Mouse (Mus musculus) midbrain, embryonic 14.5 days (tissue): Measurements from ENCODE around the gene Rimklb. TPM values are rescaled to one million over a fixed set of nuclear protein-coding genes. Genes with fewer than 3 reads are reported as not detected.

Source experiments
- ATAC-seq: fragments of 200-750 bp; cut with Nextera tagmentation; 2 replicates; pipeline ENCODE4 v1.8.0; 2017; ENCODE audit warnings: moderate number of reproducible peaks, moderate library complexity; ENCODE audit not compliant: low FRiP score, low TSS enrichment
- DNase-seq: peaks from one replicate; pipeline ENCODE4 v3.0.0-alpha.2; 2015
- H3K27ac ChIP-seq: fragments of 300-500 bp; sonication (generic); replicated peaks from 2 replicates; pipeline ENCODE4 v1.5.1; 2014; ENCODE audit warnings: mild to moderate bottlenecking, low read depth, low read length, moderate library complexity
- H3K27me3 ChIP-seq: fragments of 300-500 bp; sonication (generic); 2 replicates; pipeline ENCODE4 v1.6.1; 2014; ENCODE audit warnings: low read length, control low read depth, mixed read lengths; ENCODE audit not compliant: control insufficient read depth, insufficient read depth
- H3K36me3 ChIP-seq: fragments of 300-500 bp; sonication (generic); 2 replicates; pipeline ENCODE4 v1.6.1; 2014; ENCODE audit warnings: low read length, control low read depth; ENCODE audit not compliant: control insufficient read depth, insufficient read depth
- H3K4me1 ChIP-seq: fragments of 300-500 bp; sonication (generic); 2 replicates; pipeline ENCODE4 v1.6.1; 2014; ENCODE audit warnings: mild to moderate bottlenecking, antibody characterized with exemption, low read length, control low read depth; ENCODE audit not compliant: control insufficient read depth, insufficient read depth
- H3K4me2 ChIP-seq: fragments of 300-500 bp; sonication (generic); 2 replicates; pipeline ENCODE4 v1.6.1; 2014; ENCODE audit warnings: mild to moderate bottlenecking, low read length, moderate library complexity
- H3K4me3 ChIP-seq: fragments of 300-500 bp; sonication (generic); replicated peaks from 2 replicates; pipeline ENCODE4 v1.5.1; 2014; ENCODE audit warnings: low read depth, low read length
- H3K9ac ChIP-seq: fragments of 300-500 bp; sonication (generic); replicated peaks from 2 replicates; pipeline ENCODE4 v1.6.1; 2014; ENCODE audit warnings: mild to moderate bottlenecking, low read length, moderate library complexity
- H3K9me3 ChIP-seq: fragments of 300-500 bp; sonication (generic); 2 replicates; pipeline ENCODE4 v1.6.1; 2016; ENCODE audit warnings: low read length, control low read depth, mixed read lengths; ENCODE audit not compliant: control insufficient read depth
- WGBS: fragments of 180-500 bp; shearing (Covaris S2); extraction: QIAGEN DNeasy Blood & Tissue Kit; methylation state at CpG from one replicate; pipeline ENCODE4 v1.1.7; 2014; 5-methylcytosine and 5-hydroxymethylcytosine counted together
- polyA plus RNA-seq: library from polyadenylated mRNA; unstranded; fragments of >200 nt; fragmentation: Nextera tagmentation; extraction: Ambion mirVana; gene quantifications from 2 replicates; pipeline ENCODE4 v1.2.1, GENCODE M21; 2014

Rimklb gene
- polyA plus RNA-seq, 1 experiment from 2014 or later, result 133 TPM

DNA sequence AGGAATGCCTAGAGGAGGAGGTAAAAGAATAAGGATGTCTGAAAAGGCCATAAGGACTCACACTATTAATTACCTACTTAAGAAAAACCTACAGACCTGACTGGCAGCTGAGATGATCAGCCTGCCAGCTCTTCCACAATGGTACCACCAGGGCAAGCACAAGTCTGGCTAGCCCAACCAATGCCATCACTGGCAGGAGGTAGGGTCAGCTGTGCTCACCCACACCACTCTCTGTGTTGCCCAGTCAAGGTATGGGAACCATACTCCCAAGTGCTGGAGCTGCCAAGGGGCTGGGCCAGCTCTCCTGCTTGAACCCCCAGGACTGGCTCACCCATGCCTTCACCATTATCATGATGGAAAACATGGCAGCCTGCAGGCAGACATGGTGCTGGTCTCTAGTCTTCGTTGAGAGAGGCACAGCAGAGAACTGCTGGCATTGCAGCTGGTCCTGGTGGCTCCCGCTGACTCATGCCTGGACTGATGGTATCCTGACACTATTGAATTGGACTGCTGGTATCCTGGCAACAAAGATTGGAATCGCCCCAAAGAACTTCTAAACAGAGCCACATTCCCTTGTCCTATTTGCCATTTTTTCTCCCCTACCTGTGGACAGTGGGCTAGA is 32.4 kb downstream of the Rimklb start:
- H3K27ac ChIP-seq, result no peak overlapping the region
- H3K27me3 ChIP-seq, result no peaks in the 10 kb centered on the region
- DNase-seq, result peak; percentile 21
- no peak overlapping the region for H3K9ac ChIP-seq
- no peaks in the 10 kb centered on the region for H3K9me3 ChIP-seq
- H3K4me3 ChIP-seq, result no peak overlapping the region
- H3K4me1 ChIP-seq, result no peaks in the 10 kb centered on the region
- H3K4me2 ChIP-seq, result no peak overlapping the region
- peaks cover 79% of the 10 kb centered on the region for H3K36me3 ChIP-seq
- no peak for ATAC-seq
- WGBS, result 58% methylated on average over 3 of the region's 3 CpGs

DNA sequence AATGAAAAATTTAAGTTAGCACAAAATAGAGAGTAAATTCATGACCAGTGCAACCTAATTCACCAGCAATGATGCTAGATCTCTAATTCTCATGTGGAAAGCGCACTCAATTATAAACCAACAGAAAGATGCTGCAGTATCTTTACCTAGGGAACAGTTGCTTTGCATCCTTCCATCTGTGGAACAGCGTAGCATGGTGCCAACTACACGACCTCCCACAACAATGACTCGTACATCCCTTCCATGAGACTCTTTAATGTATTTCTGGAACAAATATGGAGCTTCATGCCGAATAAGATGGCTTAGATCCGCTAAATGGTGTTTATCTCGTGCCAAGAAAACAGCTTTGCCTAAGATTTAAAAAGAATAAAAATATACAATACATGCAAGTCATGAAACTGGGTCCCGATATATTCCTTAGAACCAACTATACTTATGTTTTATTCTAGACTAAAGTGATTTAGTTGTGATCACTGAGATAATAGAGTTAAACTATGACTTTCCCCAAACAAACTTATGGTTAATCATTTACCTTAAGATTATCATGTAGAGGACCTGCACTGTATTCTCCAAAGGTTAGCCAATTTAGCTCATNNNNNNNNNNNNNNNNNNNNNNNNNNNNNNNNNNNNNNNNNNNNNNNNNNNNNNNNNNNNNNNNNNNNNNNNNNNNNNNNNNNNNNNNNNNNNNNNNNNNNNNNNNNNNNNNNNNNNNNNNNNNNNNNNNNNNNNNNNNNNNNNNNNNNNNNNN is 39.4 kb downstream of the Rimklb start:
- no peaks in the 10 kb centered on the region for H3K4me1 ChIP-seq
- H3K4me3 ChIP-seq, result no peak overlapping the region
- no peaks in the 10 kb centered on the region for H3K27me3 ChIP-seq
- no peak overlapping the region for H3K4me2 ChIP-seq
- H3K9ac ChIP-seq, result no peak overlapping the region
- WGBS, result 96% methylated on average over 8 of the region's 8 CpGs
- H3K36me3 ChIP-seq, result peaks cover 86% of the 10 kb centered on the region
- H3K27ac ChIP-seq, result no peak overlapping the region
- no peak for ATAC-seq
- no peak for DNase-seq
- H3K9me3 ChIP-seq, result no peaks in the 10 kb centered on the region

DNA sequence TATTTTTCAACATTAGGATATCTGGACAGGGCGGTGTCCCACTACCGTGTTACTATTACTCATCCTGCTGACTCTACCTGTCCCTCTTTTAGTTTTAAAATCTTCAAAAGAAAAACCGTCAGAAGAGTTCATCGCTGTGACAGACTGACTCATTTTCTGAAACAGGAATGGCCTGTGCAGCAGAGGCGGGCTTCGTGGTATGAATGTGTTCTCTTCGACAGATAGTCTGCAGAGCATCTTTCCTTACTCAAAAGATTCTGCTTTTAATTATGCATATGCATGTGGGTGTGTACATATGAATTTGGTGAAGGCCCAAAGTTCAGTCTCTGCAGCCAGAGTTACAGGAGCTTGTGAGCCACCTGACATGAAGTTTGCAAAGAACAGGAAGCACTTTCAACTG is 50.7 kb downstream of the Rimklb start:
- ATAC-seq, result no peak
- no peak overlapping the region for H3K4me2 ChIP-seq
- WGBS, result 94% methylated on average over 7 of the region's 7 CpGs
- H3K36me3 ChIP-seq, result peaks cover 52% of the 10 kb centered on the region
- no peaks in the 10 kb centered on the region for H3K9me3 ChIP-seq
- H3K27me3 ChIP-seq, result no peaks in the 10 kb centered on the region
- no peak for DNase-seq
- no peak overlapping the region for H3K4me3 ChIP-seq
- no peak overlapping the region for H3K9ac ChIP-seq
- no peaks in the 10 kb centered on the region for H3K4me1 ChIP-seq
- H3K27ac ChIP-seq, result no peak overlapping the region

DNA sequence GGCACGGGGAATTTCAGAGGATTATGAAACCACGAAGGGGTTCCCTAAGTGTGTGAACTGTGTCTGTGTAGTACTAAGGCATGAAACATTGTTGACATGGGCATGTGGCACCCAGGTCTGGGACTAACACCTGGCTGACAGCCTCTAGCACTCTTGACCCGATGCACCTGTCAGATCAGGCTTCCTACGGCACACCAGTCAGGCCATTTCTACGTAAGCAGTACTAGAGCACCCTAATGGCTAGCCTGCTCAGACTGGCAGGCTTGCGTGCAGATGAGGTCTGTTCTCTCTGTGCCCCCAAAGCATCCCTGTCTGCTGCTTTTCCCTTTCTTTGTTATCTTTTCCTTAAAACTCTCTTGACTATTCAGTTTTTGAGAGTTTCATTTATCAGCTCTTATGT is 53.3 kb downstream of the Rimklb start:
- Histone ChIP-seq H3K9ac (no peak overlapping the region), H3K27me3 (no peaks in the 10 kb centered on the region), H3K36me3 (peaks cover 28% of the 10 kb centered on the region), H3K4me1 (no peaks in the 10 kb centered on the region), H3K4me2 (no peak overlapping the region), H3K27ac (no peak overlapping the region), H3K4me3 (no peak overlapping the region), H3K9me3 (no peaks in the 10 kb centered on the region)
- whole genome bisulfite sequencing, result 74% methylated on average over 6 of the region's 6 CpGs
- no peak for DNase-seq
- ATAC-seq, result no peak

DNA sequence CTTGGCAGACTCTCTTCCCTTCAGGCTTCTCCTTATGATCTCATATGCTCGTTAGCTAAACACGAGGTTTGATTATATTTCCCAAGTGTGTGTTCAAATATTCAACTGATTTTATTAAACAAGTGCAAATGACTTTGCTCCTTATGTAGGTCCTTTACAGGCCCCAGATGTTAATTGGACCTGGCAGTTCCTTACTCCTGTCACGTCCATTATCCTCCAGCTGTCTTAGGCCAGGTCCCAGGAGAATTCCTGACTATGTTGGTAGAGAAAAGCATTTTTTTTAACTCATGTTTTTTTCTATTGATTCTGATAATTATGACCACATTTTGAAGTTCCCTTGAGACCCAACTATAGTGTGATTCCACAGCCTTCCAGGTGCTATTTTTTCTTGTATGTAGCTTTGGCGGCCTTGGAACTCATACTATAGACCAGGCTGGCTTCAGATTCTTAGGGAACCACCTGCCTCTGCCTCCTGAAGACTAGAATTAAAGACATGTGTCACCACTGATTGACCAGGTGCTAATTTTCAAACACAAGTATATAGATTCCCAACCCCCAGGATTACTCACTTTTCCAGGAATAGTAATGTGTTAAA is 57.8 kb downstream of the Rimklb start:
- ATAC-seq (peak; percentile 65), DNase-seq (peak; percentile 79)

DNA sequence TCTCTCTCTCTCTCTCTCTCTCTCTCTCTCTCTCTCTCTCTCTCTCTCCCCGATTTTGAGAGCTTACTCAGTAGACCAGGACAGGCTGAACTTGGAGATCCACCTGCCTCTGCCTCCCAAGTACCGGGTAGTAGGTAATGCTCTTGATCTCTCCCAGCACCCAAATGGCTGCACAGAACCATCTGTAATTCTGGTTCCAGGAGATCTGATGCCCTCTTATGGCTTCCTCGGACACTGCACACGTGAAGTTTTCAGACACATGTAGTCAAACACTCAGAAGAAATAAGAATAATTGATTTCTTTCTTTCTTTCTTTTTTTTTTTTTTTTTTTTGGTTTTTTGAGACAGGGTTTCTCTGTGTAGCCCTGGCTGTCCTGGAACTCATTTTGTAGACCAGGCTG is 59.3 kb downstream of the Rimklb start:
- Histone ChIP-seq H3K4me2 (no peak overlapping the region), H3K9me3 (no peaks in the 10 kb centered on the region), H3K9ac (no peak overlapping the region), H3K27ac (no peak overlapping the region), H3K36me3 (no peaks in the 10 kb centered on the region), H3K4me3 (no peak overlapping the region), H3K4me1 (no peaks in the 10 kb centered on the region), H3K27me3 (no peaks in the 10 kb centered on the region)
- 94% methylated on average over 4 of the region's 4 CpGs for WGBS
- DNase-seq (no peak), ATAC-seq (no peak)

More for the DNA sequence above, 57.8 kb downstream of the Rimklb start:
- Histone ChIP-seq H3K4me1 (no peaks in the 10 kb centered on the region), H3K9ac (no peak overlapping the region), H3K4me3 (no peak overlapping the region), H3K27ac (no peak overlapping the region), H3K27me3 (no peaks in the 10 kb centered on the region), H3K4me2 (no peak overlapping the region), H3K36me3 (no peaks in the 10 kb centered on the region), H3K9me3 (no peaks in the 10 kb centered on the region)
- WGBS, result 32% methylated on average over 4 of the region's 4 CpGs

DNA sequence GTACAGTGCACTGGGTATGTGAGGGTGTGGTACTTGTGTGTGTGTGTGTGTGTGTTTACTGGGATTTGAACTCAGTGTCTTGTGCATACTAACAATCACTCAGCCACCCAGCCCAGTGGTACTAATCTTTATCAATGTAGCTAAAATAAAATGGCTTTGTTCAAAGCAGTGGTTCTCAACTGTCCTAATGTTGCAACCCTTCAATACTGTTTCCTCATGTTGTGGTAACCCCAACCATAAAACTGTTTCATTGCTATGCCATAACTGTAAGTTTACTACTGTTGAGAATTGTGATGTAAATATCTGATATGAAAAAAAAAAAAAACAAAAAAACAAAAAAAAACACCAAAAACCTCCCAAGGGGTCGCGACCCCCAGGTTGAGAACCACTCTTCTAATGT is 63.3 kb downstream of the Rimklb start:
- Histone ChIP-seq H3K9ac (no peak overlapping the region), H3K4me1 (no peaks in the 10 kb centered on the region), H3K9me3 (no peaks in the 10 kb centered on the region), H3K36me3 (no peaks in the 10 kb centered on the region), H3K27ac (no peak overlapping the region), H3K4me3 (no peak overlapping the region), H3K4me2 (no peak overlapping the region), H3K27me3 (no peaks in the 10 kb centered on the region)
- DNase-seq (no peak), ATAC-seq (no peak)
- WGBS, result 98% methylated on average over 2 of the region's 2 CpGs

DNA sequence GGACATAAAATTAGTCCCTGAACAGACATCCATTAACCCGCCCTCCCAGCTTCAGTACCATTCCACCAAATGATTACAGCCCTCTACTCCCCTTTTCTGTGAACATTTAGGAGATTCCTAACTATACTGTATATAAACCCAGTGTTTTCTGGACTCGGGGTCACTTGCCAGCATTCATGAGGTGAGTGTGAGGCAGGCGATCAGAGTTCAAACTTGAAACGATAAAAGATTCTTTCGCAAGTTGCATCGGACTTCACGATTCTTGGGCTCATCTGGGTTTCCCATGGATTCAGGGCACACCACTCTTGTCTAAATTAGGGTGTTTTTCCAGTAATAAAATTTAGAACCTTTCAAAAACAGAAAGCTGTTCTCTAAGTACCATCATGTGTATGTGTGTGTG is 71.1 kb downstream of the Rimklb start:
- Histone ChIP-seq H3K36me3 (no peaks in the 10 kb centered on the region), H3K27me3 (no peaks in the 10 kb centered on the region), H3K9ac (no peak overlapping the region), H3K27ac (no peak overlapping the region), H3K4me2 (no peak overlapping the region), H3K4me1 (no peaks in the 10 kb centered on the region), H3K9me3 (no peaks in the 10 kb centered on the region; the same call in 1 of the 2 replicates), H3K4me3 (no peak overlapping the region)
- DNase-seq, result no peak
- ATAC-seq, result no peak
- WGBS, result 91% methylated on average over 7 of the region's 7 CpGs

DNA sequence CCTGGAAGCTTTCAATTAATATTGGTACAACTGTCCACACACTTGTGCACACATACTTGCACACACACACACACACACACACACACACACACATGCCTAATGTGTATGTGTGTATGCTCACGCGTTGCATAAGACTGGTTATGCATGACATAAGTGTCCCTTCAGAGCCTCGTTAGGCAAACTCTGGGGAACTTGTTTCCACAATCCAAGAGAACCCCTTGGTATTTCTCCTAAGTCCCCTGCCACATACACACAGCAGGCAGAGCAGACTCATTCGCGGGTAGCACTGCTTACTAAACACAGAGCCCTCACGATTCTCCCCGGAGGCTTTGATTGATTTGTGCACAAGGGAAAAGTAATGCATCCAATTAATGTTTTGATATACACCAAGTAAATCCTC is 81.5 kb downstream of the Rimklb start:
- Histone ChIP-seq H3K4me1 (0 out of 2 replicates have a peak, but pooled peaks cover 2% of the 10 kb centered on the region), H3K27ac (no peak overlapping the region), H3K9me3 (no peaks in the 10 kb centered on the region), H3K27me3 (no peaks in the 10 kb centered on the region), H3K36me3 (no peaks in the 10 kb centered on the region), H3K4me3 (no peak overlapping the region), H3K9ac (no peak overlapping the region), H3K4me2 (no peak overlapping the region)
- DNase-seq (peak; percentile 13), ATAC-seq (no peak)
- WGBS, result 56% methylated on average over 7 of the region's 7 CpGs
